Mouse (Mus musculus) 3134 (cell line): Measurements from ENCODE around the gene Gbp9.
"Not testable (repeated sequence)": the region's sequence is repeated elsewhere in the genome, so short reads cannot be mapped to it uniquely, and the experiment has no call there.

Source experiments
- DNase-seq: peaks from one replicate; pipeline ENCODE4 v3.0.0-alpha.2; 2011; ENCODE audit warnings: low spot score; ENCODE audit not compliant: insufficient read length; ENCODE audit errors: extremely low read depth

Gbp9 gene

DNA sequence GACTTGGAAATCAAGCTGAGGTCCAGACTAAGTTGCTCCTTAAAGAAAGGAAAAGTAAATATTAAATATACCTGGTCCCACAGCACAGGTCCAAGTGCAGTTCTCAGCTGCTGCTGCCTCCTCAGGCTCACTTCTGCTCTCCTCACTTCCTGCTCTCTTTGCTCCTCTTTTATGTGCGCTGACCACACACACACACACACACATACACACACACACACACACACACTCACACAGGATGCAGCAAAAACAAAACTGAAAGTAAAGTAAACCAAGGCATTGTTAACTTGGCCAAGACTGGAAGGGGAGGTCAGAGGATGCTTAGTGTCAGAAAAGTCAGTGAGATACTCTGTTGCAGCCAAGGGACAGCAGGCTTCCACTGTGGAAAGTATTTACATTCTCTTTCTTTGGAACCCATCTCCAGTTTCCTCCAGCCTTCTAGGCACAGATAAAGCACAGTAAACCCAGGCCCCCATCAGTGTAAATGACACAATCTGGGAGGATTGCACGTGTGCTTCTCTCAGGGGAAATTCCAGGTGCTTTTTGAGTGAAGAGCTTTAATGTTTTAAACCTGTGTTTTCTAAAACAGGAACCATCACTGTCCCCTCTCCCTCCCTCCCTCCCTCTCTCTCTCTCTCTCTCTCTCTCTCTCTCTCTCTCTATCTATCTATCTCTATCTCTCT lies at the start of gene Gbp9, which contains the start of the genes Gbp8 and Gbp4:
Gbp9 (minus strand) TSS at position 131 of the 680 bp plus-strand sequence.
Gbp8 (minus strand) TSS at position 132 of the 680 bp plus-strand sequence.
Gbp4 (minus strand) TSS at position 178 of the 680 bp plus-strand sequence.
- DNase-seq: peak; percentile 20

DNA sequence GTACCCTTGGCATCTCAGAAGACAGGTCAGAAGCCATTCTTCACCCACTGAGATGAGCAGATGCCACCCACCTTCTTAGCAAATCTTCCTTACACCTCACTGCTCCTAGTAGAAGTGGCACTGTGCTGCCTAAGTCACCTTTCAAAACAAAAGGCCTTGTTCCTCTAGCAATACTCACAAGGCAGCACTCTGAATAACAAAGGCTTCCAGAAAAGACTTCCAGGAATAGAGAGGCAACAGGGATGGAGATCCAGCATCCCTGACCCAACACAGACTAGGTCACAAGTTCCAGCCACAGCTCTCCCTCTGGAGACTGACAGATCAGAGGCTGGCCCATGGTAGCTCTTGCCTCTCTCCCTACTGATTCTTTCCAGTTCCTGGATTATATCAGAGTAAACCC lies 42.1 kb upstream of the Gbp9 start:
- no peak for DNase-seq

- DNase-seq: no peak
These were observed 17.2 kb upstream of the Gbp9 start for GRCm38 (mm10) chr5:105156582-105156981.

- peak; percentile 7 for DNase-seq
These were observed 14.7 kb upstream of the Gbp9 start for GRCm38 (mm10) chr5:105154049-105154448.

DNA sequence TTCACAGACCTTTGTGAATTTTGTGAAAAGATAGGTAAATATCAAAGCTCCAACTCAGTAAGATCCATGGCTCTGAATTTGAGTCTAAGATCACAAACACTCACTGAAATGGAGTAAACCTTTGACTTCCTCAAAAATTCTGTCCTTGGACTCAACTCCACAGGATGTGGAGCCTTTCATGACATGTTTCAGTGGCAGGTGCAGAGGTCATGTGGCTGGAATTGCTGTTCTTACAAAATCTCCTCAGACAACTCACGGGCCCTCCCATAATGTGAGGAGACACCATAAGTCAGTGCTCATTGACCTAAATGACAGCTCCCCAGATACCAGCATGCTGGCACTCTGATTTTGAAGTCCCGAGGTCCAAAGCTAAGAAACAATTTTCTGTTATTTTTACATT lies 8.7 kb upstream of the Gbp9 start:
- not testable (repeated sequence) for DNase-seq

DNA sequence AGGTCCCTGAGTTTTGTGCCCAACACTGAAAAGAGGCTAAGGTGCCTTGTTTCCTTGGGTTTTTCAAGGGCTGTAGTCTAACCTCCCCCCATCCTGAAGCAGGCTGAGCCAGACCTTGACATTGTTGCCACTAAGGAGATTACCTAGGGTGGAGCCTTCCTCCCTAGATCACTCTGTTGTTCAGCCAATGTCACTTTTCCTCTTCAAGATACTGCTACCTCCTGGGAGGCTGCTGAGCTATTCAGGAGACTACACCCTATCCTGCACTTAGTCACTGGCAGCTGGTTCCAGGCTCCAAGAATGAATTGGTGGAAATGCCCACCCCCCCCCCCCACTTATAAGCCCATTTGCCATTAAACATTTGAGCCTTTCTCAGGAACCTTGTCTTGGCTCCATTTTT lies 7.1 kb upstream of the Gbp9 start:
- DNase-seq: no peak

DNA sequence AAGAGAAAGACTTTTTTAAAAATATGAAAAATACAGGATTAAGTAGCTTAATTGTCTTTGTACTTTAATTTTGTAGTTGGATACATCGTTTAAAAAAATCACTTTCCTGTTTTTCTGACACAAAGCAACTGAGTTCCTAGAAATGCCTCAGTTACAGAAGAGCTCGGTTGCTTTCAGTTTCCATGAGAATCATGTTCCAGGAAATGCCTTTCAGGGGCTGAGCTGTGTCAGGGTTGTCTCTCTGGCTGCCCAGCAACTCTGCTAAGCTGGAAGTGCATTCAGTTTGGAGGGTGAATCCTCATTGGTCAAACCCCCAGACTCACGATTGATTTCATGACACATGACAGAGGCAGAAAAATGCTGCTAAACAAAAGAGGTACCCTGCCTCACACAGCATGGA lies 6.4 kb upstream of the Gbp9 start:
- DNase-seq: not testable (repeated sequence)

GRCm38 (mm10) chr5:105140089-105140810 lies 911 bp upstream of the Gbp9 start:
- not testable (repeated sequence) for DNase-seq

DNA sequence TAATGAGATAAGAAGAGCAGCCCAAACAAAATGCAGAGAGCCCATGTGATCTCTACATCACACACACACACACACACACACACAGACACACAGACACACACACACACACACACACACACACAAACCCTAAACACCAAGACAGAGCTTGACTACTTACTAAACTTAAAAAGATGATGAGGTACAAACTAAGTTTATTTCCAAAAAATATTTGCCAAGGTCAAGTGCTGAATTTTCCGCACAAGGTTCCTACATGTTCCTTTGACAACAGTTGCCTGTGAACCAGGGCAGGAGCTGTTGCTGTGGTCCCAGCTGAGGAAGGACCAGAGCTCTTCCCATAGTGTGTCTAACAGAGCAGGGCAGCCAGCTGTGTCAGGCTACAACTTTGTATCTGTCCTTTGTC lies 433 bp downstream of the Gbp9 start:
- no peak for DNase-seq

DNA sequence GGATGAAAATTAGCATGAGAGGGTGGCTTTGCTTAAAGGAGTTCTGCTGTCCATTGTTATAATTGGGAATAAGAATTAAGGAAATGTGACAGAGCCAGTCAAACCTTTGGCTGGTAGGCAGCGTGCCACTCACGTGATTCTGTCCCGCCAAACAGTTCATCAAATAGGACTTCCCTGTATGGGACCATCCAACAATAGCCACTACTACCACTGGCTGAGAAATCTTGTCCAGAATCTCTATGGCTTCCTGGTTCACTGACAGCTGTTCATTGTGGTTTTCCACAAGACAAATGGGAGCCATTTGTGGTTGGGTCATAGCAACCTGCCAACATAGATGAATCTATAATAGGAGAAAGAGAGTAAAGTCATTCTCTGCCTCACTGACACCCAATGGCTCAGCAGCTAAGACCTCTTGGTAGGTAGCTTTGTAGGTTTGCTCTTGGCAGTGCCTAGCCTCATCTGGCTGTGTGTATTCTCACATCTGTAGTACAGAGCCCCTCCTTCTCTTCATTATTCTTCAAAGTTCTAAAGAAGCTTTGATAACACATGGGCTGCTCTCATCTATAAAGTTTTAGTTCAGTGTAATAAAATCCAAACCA lies 2.5 kb downstream of the Gbp9 start:
- not testable (repeated sequence) for DNase-seq

DNA sequence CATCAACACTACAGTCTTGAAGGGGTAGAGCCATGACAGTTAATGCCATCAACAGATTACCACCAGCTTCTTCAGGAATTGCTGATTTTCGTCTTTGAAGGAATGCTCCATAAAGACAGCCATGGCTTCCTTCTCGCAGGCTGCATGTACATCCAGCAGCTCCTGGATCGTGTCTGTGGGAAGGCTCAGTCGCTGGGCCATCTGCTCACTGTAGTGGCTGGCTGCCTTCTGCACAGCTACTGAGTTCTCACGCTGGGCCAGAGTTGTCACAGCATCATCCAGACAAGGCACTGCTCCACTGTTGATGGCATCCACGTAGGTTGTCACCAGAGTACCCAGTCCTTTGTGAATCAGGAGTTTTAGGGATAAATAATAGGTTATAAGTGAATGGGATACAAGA lies 17.6 kb downstream of the Gbp9 start:
- not testable (repeated sequence) for DNase-seq

DNA sequence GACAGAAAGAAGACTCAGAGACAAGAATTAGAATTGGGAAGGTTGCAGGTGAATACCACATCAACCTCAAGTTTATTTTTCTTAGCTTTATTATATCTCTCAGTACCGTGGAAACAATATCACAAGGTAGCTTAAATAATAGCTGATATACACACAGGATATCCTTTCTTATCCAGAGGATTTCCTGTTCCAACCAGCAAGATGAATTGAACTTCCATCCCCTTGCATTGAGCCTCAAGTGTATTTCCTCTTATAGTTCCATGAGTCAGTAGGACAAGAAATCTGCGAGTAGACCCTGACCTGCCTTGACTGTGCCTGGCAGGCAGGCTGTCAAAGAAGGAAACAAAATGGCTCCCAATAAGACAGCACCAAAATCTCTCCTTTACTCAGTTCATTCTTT lies 23.6 kb downstream of the Gbp9 start:
- DNase-seq: no peak

DNA sequence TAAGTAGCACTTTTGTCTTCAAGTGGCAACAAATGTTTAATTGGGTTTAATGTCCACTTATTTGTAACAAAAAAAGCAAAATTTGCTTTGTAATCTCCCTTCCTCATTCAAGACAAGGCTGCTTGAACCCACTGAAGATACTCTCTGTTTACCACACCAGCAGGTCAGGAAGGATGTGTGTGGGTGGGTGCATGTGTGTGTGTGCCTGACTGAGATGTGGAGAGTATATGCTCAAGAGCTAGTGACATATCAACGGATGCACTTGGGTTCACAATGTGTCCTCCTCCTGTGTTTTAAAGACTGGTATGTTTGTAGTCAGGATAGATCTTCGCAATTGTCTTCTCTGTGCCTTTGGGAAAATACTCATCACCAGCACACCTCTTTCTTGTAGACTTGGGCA lies 24.6 kb downstream of the Gbp9 start:
- no peak for DNase-seq

DNA sequence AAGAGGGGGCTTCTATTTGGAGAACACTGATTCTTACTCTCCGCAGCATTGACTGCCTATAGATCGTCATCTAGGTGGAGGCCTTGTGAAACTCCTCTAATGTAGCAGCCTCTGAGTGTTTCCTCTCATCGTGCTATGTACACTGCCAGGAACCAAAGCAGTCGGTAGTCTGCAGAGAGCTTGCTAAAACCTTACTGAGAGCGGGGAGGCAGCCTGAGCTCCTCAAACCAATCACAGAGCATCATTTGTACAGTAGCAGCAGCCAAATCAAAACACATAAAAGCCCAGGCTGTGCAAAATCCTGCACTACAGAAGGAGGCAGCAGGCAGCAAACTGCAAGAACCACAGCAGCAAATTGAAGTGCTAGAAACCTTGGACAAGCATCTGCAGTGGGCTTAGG lies 25.7 kb downstream of the Gbp9 start:
- DNase-seq: no peak

GRCm38 (mm10) chr5:105110271-105110852 lies 29.0 kb downstream of the Gbp9 start:
- DNase-seq: not testable (repeated sequence)

DNA sequence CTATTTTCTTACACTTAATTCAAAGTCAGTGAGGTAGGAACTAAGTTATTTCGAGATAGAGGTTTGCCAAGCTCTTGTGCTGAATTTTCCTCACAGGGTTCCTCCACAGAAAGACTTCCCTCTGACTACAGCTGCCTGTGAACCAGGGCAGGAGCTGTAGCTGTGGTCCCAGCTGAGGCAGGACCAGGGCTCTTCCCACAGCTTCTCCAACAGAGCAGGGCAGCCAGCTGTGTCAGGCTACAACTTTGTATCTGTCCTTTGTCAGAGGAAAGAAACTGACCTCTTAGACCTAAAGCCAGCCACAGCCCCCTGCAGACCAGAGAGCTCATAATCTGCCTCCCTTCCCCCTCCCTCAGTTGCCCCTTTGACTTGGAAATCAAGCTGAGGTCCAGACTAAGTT lies 29.6 kb downstream of the Gbp9 start:
- not testable (repeated sequence) for DNase-seq

DNA sequence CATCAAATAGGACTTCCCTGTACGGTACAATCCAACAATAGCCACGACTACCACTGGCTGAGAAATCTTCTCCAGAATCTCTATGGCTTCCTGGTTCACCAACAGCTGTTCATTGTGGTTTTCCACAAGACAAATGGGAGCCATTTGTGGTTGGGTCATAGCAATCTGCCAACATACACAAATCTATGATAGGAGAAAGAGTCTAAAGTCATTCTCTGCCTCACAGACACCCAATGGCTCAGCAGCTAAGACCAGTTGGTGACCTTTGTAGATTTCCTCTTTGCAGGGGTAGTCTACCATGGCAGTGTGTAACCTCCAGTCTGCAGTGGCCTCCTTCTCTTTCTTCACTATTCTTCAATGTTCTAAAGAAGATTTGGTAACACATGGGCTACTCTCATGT lies 33.6 kb downstream of the Gbp9 start:
- not testable (repeated sequence) for DNase-seq

- no peak for DNase-seq
These were observed 57.4 kb downstream of the Gbp9 start for GRCm38 (mm10) chr5:105081900-105082299.

DNA sequence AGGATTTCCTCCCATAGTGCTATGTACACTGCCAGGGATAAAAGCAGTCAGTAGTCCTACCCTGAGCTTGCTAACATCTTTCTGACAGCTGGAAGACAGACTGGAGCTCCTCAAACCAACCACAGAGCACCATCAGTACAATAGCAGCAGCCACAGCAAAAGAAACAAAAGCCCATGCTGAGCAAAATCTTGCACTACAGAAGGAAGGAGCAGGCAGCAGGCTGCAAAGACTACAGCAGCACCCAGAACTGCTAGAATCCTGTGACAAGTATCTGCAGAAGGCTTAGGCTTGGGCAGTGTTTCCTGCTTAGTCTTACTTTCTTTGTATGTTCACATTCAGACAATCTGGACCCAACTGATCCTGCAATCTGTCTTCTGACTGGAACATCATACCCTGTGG lies 71.0 kb downstream of the Gbp9 start:
- not testable (repeated sequence) for DNase-seq

GRCm38 (mm10) chr5:105064443-105064842 lies 74.9 kb downstream of the Gbp9 start:
- not testable (repeated sequence) for DNase-seq

- no peak for DNase-seq
These were observed 76.0 kb downstream of the Gbp9 start for GRCm38 (mm10) chr5:105063321-105063720.
